8 mouse cellular contexts compared by ENCODE assay signal in the genomic region with DNA sequence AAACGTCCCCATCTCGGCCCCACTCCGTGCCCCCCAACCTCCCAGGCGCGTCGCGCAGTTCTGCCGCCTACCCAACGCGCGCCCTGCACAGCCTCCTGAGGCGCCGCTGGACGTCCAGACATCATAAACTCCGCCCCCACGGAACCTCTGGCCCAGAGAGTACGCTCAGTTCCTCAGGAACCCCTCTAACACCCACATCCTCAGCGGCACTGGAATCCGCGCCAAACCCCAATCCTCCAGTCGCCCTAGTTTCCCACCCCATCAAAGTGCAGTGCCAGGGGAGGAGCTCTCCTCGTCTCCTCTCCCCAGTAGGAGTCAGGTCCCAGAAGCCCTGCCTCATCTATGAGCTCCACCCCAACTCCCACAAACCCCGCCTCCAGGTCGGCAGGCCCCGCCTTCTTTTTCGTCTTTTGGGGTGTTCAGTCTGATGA. TPM values are rescaled to one million over a fixed set of nuclear protein-coding genes. Genes with fewer than 3 reads are reported as not detected.
A peak's percentile ranks its signal among the peaks of the same experiment; 100 is the strongest.
DNase-seq lines count a peak whose midpoint lies in the region; ATAC-seq and TF ChIP-seq lines count a peak whose summit lies in the region.

No protein-coding gene starts in this region.

- peak; percentile 94 for DNase-seq in R1 (ENCODE audit: low read depth, low spot score)
- peak; percentile 83 for DNase-seq in gastrocnemius, adult 2 months
- DNase-seq in left cerebral cortex, adult 2 months (ENCODE audit: extremely low spot score in 1 of 2, low spot score in 2 of 2), result peak; percentile 83 to 84
- peak; percentile 88 for DNase-seq in lung, postnatal 36 days
- DNase-seq in retina, postnatal 1 day, result peak; percentile 83
- peak; percentile 59 for DNase-seq in urinary bladder, adult 2 months (ENCODE audit: low spot score)

- TF ChIP-seq CTCF in gastrocnemius, adult 2 months (IDR thresholded peaks at IDR 0.05), result no peak
- no peak for TF ChIP-seq CTCF in left cerebral cortex, adult 2 months (IDR thresholded peaks at IDR 0.05)

- H3K27ac ChIP-seq in gastrocnemius, adult 2 months, result peak overlapping the region; percentile 69
- H3K27ac ChIP-seq in hindbrain, embryonic 16.5 days (ENCODE audit: low read depth, low read length), result no peak overlapping the region
- peak overlapping the region; percentile 97 for H3K27ac ChIP-seq in left cerebral cortex, adult 2 months

- WGBS in hindbrain, embryonic 16.5 days, result 5% methylated on average over 26 of the region's 26 CpGs

- ATAC-seq in common myeloid progenitor, adult 5-6 weeks (replicated peaks; ENCODE audit: low read depth, poor library complexity, severe bottlenecking), result peak; percentile 86
- ATAC-seq in hindbrain, embryonic 16.5 days, result no peak

- peak overlapping the region; percentile 57 for H3K9ac ChIP-seq in hindbrain, embryonic 16.5 days (ENCODE audit: low read depth, low read length)

- peaks cover 3% of the 10 kb centered on the region; the same call in 1 of the 2 replicates for H3K27me3 ChIP-seq in hindbrain, embryonic 16.5 days (replicated peaks; ENCODE audit: control insufficient read depth, insufficient read depth, low read length)

- H3K4me2 ChIP-seq in hindbrain, embryonic 16.5 days (ENCODE audit: low read length), result peak overlapping the region; percentile 84

- H3K9me3 ChIP-seq in hindbrain, embryonic 16.5 days (ENCODE audit: control insufficient read depth, low read length), result no peaks in the 10 kb centered on the region

- intact Hi-C loops in gastrocnemius, adult 2 months (cut with DNase I), result no loop called here
- intact Hi-C loops in left cerebral cortex, adult 2 months (cut with DNase I), result no loop called here

- peaks cover 39% of the 10 kb centered on the region for H3K4me1 ChIP-seq in hindbrain, embryonic 16.5 days (ENCODE audit: control insufficient read depth, insufficient read depth, low read depth, low read length)

- H3K4me3 ChIP-seq in gastrocnemius, adult 2 months, result peak overlapping the region; percentile 73
- H3K4me3 ChIP-seq in hindbrain, embryonic 16.5 days (ENCODE audit: low read length), result peak overlapping the region; percentile 37
- peak overlapping the region; percentile 68 for H3K4me3 ChIP-seq in left cerebral cortex, adult 2 months

- H3K36me3 ChIP-seq in hindbrain, embryonic 16.5 days (ENCODE audit: control insufficient read depth, insufficient read depth, low read length), result no peaks in the 10 kb centered on the region

RNA-seq across cellular contexts. Expression of gene Prrt1, which starts 2.9 kb away (rescaled TPM):
- total RNA-seq in common myeloid progenitor, adult 5-6 weeks (2017), result not detected in 2 replicates
- under 1 TPM; 0.28 to 0.36 TPM for total RNA-seq in gastrocnemius, adult 2 months (2021)
- 6.8 and 8.1 TPM in 2 replicates for polyA plus RNA-seq in hindbrain, embryonic 16.5 days (2015; fragmentation: Nextera tagmentation; extraction: Ambion mirVana)
- total RNA-seq in left cerebral cortex, adult 2 months (2021), result 100 to 1,000 TPM; 172 to 205 TPM
- 8.0 and 11.1 TPM in 2 replicates for polyA plus RNA-seq in urinary bladder, adult 2 months (2012; rRNA removed)

RNA-seq across cellular contexts. Expression of gene Ppt2, which starts 4.0 kb away (rescaled TPM):
- 17.4 and 21.2 TPM in 2 replicates for total RNA-seq in common myeloid progenitor, adult 5-6 weeks (2017)
- total RNA-seq in gastrocnemius, adult 2 months (2021), result 10 to 100 TPM; 40.5 to 42.2 TPM
- polyA plus RNA-seq in hindbrain, embryonic 16.5 days (2015; fragmentation: Nextera tagmentation; extraction: Ambion mirVana), result 19.9 and 23.5 TPM in 2 replicates
- total RNA-seq in left cerebral cortex, adult 2 months (2021), result 10 to 100 TPM; 47.3 to 48.6 TPM
- 22.8 and 24.8 TPM in 2 replicates for polyA plus RNA-seq in urinary bladder, adult 2 months (2012; rRNA removed)

RNA-seq across cellular contexts. Expression of gene Fkbpl, which starts 12.3 kb away (rescaled TPM):
- total RNA-seq in common myeloid progenitor, adult 5-6 weeks (2017), result 20.6 and 31.6 TPM in 2 replicates
- total RNA-seq in gastrocnemius, adult 2 months (2021), result 1 to 10 TPM; 4.5 to 9.3 TPM
- polyA plus RNA-seq in hindbrain, embryonic 16.5 days (2015; fragmentation: Nextera tagmentation; extraction: Ambion mirVana), result 13.5 and 17.0 TPM in 2 replicates
- total RNA-seq in left cerebral cortex, adult 2 months (2021), result 10 to 100 TPM; 10.9 to 16.9 TPM
- 4.6 and 7.2 TPM in 2 replicates for polyA plus RNA-seq in urinary bladder, adult 2 months (2012; rRNA removed)

RNA-seq across cellular contexts. Expression of gene Atf6b, which starts 14.7 kb away (rescaled TPM):
- total RNA-seq in common myeloid progenitor, adult 5-6 weeks (2017), result 19.9 and 25.1 TPM in 2 replicates
- total RNA-seq in gastrocnemius, adult 2 months (2021), result 1 to 10 TPM; 7.1 to 9.1 TPM
- 110 and 121 TPM in 2 replicates for polyA plus RNA-seq in hindbrain, embryonic 16.5 days (2015; fragmentation: Nextera tagmentation; extraction: Ambion mirVana)
- 10 to 100 TPM; 64.3 to 66.4 TPM for total RNA-seq in left cerebral cortex, adult 2 months (2021)
- 39.2 and 42.1 TPM in 2 replicates for polyA plus RNA-seq in urinary bladder, adult 2 months (2012; rRNA removed)

RNA-seq across cellular contexts. Expression of gene Egfl8, which starts 16.5 kb away (rescaled TPM):
- total RNA-seq in common myeloid progenitor, adult 5-6 weeks (2017), result 1.6 and 2.4 TPM in 2 replicates
- total RNA-seq in gastrocnemius, adult 2 months (2021), result 1 to 10 TPM; 1.5 to 1.9 TPM
- polyA plus RNA-seq in hindbrain, embryonic 16.5 days (2015; fragmentation: Nextera tagmentation; extraction: Ambion mirVana), result 8.3 and 9.5 TPM in 2 replicates
- 1 to 10 TPM; 2.9 to 3.5 TPM for total RNA-seq in left cerebral cortex, adult 2 months (2021)
- polyA plus RNA-seq in urinary bladder, adult 2 months (2012; rRNA removed), result 9.3 and 10.6 TPM in 2 replicates

Comparison
In these comparisons a context has a peak if more than half of its experiments do, and no peak if none do; other contexts are left out.
1. RNA of gene Prrt1, which starts 2.9 kb away (total RNA-seq): 172 to 205 TPM in left cerebral cortex, adult 2 months; 0.28 to 0.36 TPM in gastrocnemius, adult 2 months and not detected in common myeloid progenitor, adult 5-6 weeks; every median in the first group is over 100 times any median in the second.
2. Peak in every context shown above with its lines, with median percentiles within 50 percentile points of each other: DNase-seq and H3K4me3 ChIP-seq.